Mouse (Mus musculus) neural tube, embryonic 14.5 days (tissue): ENCODE measurements at regions not wholly inside any gene's neighbourhood (a gene's known extent, or its start where the extent isn't known, plus 50 kb on each side); places are given as distances from the start of the nearest gene placed in this dataset.

ENCODE experiments used
- ATAC-seq: fragments of 200-750 bp; cut with Nextera tagmentation; 2 replicates; pipeline ENCODE4 v1.8.0; 2017; ENCODE audit warnings: low read depth, mild to moderate bottlenecking, moderate TSS enrichment, moderate library complexity
- H3K27ac ChIP-seq: fragments of 300-500 bp; sonication (generic); 2 replicates; pipeline ENCODE4 v1.5.1; 2014; ENCODE audit warnings: low read depth, mild to moderate bottlenecking, control low read depth, low read length, moderate library complexity, mixed read lengths
- H3K27me3 ChIP-seq: fragments of 300-500 bp; sonication (generic); 2 replicates; pipeline ENCODE4 v1.6.1; 2014; ENCODE audit warnings: low read length; ENCODE audit not compliant: control insufficient read depth, insufficient read depth
- H3K36me3 ChIP-seq: fragments of 300-500 bp; sonication (generic); 2 replicates; pipeline ENCODE4 v1.6.1; 2014; ENCODE audit warnings: low read length, mixed read lengths; ENCODE audit not compliant: control insufficient read depth, insufficient read depth
- H3K4me1 ChIP-seq: fragments of 300-500 bp; sonication (generic); 2 replicates; pipeline ENCODE4 v1.6.1; 2014; ENCODE audit warnings: low read length; ENCODE audit not compliant: control insufficient read depth, insufficient read depth
- H3K4me2 ChIP-seq: fragments of 300-500 bp; sonication (generic); 2 replicates; pipeline ENCODE4 v1.6.1; 2014; ENCODE audit warnings: mild to moderate bottlenecking, low read depth, low read length, control low read depth
- H3K4me3 ChIP-seq: fragments of 300-500 bp; sonication (generic); 2 replicates; pipeline ENCODE4 v1.5.1; 2014; ENCODE audit warnings: low read depth, low read length, control low read depth, mixed read lengths
- H3K9ac ChIP-seq: fragments of 300-500 bp; sonication (generic); replicated peaks from 2 replicates; pipeline ENCODE4 v1.6.1; 2014; ENCODE audit warnings: low read depth, mild to moderate bottlenecking, control low read depth, low read length, mixed read lengths
- H3K9me3 ChIP-seq: fragments of 300-500 bp; sonication (generic); 2 replicates; pipeline ENCODE4 v1.6.1; 2016; ENCODE audit warnings: low read length; ENCODE audit not compliant: control insufficient read depth
- WGBS: fragments of 180-500 bp; shearing (Covaris S2); extraction: QIAGEN DNeasy Blood & Tissue Kit; methylation state at CpG from one replicate; pipeline ENCODE4 v1.1.7; 2014; 5-methylcytosine and 5-hydroxymethylcytosine counted together

- Histone ChIP-seq H3K4me3 (no peak overlapping the region), H3K27ac (no peak overlapping the region), H3K36me3 (no peaks in the 10 kb centered on the region), H3K27me3 (no peaks in the 10 kb centered on the region), H3K4me2 (no peak overlapping the region), H3K9me3 (no peaks in the 10 kb centered on the region), H3K9ac (no peak overlapping the region), H3K4me1 (no peaks in the 10 kb centered on the region)
- WGBS: 31% methylated on average over 6 of the region's 6 CpGs
- peak; percentile 38; the same call in 1 of the 2 replicates for ATAC-seq
Observed at GRCm38 (mm10) chr13:79277714-79278113, 1078.2 kb upstream of the Nr2f1 start.

DNA sequence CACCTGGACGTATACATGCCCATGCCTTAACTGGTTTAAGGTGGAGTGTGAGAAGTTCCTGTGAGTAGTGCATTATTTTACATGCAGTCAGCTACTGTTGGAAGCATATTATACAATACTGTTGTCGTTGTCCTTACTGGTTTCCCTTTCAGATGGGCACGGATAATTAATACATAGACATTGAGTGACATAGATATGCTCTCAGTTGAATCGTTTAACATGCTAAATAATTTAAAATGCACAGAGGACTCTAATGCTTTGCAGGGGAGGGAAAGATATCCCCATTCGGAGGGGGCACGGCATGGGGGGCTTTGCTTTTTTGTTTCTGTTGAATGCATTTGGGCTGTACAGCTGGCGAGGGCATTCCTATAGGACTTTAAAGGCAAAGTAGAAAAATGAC lies 1077.8 kb upstream of the Nr2f1 start:
- no peaks in the 10 kb centered on the region for H3K27me3 ChIP-seq
- H3K4me3 ChIP-seq: no peak overlapping the region
- H3K9me3 ChIP-seq: no peaks in the 10 kb centered on the region
- no peak overlapping the region for H3K4me2 ChIP-seq
- H3K27ac ChIP-seq: no peak overlapping the region
- H3K36me3 ChIP-seq: no peaks in the 10 kb centered on the region
- ATAC-seq: peak; percentile 34; the same call in 1 of the 2 replicates
- no peak overlapping the region for H3K9ac ChIP-seq
- H3K4me1 ChIP-seq: no peaks in the 10 kb centered on the region
- WGBS: 54% methylated on average over 7 of the region's 7 CpGs

GRCm38 (mm10) chr13:79255362-79255761 lies 1055.8 kb upstream of the Nr2f1 start:
- no peak overlapping the region for H3K27ac ChIP-seq
- H3K27me3 ChIP-seq: no peaks in the 10 kb centered on the region
- no peak; the same call in 1 of the 2 replicates for ATAC-seq
- H3K9ac ChIP-seq: no peak overlapping the region
- H3K36me3 ChIP-seq: no peaks in the 10 kb centered on the region
- no peak overlapping the region for H3K4me3 ChIP-seq
- H3K9me3 ChIP-seq: no peaks in the 10 kb centered on the region
- peaks cover 4% of the 10 kb centered on the region; the same call in 1 of the 2 replicates for H3K4me1 ChIP-seq
- WGBS: 8% methylated on average over 5 of the region's 5 CpGs
- no peak overlapping the region for H3K4me2 ChIP-seq

DNA sequence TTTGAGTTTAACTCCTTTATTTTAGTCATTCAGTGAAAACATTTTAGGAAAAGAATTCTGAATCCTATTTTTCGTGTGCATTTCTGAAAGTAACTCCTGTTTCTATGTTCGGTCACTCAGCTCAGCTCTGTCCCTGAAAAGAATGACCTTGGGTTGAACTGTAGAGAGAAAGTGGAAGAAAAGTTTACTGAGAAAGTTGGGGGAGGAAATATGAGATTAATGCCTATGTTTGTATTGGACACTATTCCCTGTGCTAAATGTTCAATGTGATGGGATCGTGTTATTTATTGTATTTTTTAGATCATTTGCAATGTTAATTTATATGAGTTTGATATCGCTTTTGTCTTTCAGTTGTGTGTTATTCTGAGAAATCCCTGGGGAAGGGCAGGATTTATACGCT lies 1052.8 kb upstream of the Nr2f1 start:
- H3K9ac ChIP-seq: no peak overlapping the region
- no peaks in the 10 kb centered on the region for H3K27me3 ChIP-seq
- H3K4me2 ChIP-seq: no peak overlapping the region
- 19% methylated on average over 5 of the region's 5 CpGs for WGBS
- no peaks in the 10 kb centered on the region for H3K9me3 ChIP-seq
- ATAC-seq: no peak
- H3K4me1 ChIP-seq: peaks cover 4% of the 10 kb centered on the region; the same call in 1 of the 2 replicates
- no peaks in the 10 kb centered on the region for H3K36me3 ChIP-seq
- H3K4me3 ChIP-seq: no peak overlapping the region
- no peak overlapping the region for H3K27ac ChIP-seq

GRCm38 (mm10) chr13:79251269-79251668 lies 1051.7 kb upstream of the Nr2f1 start:
- Histone ChIP-seq H3K4me2 (no peak overlapping the region), H3K4me1 (peaks cover 4% of the 10 kb centered on the region; the same call in 1 of the 2 replicates), H3K27ac (no peak overlapping the region), H3K27me3 (no peaks in the 10 kb centered on the region), H3K9ac (no peak overlapping the region), H3K9me3 (no peaks in the 10 kb centered on the region), H3K4me3 (no peak overlapping the region), H3K36me3 (no peaks in the 10 kb centered on the region)
- WGBS: 30% methylated on average over 1 of the region's 1 CpGs
- peak; percentile 45; the same call in 1 of the 2 replicates for ATAC-seq
